Mouse (Mus musculus): ENCODE measurements at regions not wholly inside any gene's neighbourhood (a gene's known extent, or its start where the extent isn't known, plus 50 kb on each side); places are given as distances from the start of the nearest gene placed in this dataset.

GRCm38 (mm10) chr3:56590071-56590470 lies 406.6 kb upstream of the Nbea start:
- in situ Hi-C loops (cut with MboI, MseI): no loop called here

GRCm38 (mm10) chr3:56575422-56575821 lies 391.9 kb upstream of the Nbea start:
- in situ Hi-C loops (cut with MboI, MseI): no loop called here

- in situ Hi-C loops (cut with MboI, MseI): loop anchor here (25.0 kb wide), 1 partner anchor 1376 kb away; no protein-coding TSS in a partner anchor
Measured at GRCm38 (mm10) chr3:56536178-56536577, 352.7 kb upstream of the Nbea start.

GRCm38 (mm10) chr3:56504445-56504844 lies 320.9 kb upstream of the Nbea start:
- in situ Hi-C loops (cut with MboI, MseI): no loop called here

- in situ Hi-C loops (cut with MboI, MseI): no loop called here
Measured at GRCm38 (mm10) chr3:56499301-56499700, 315.8 kb upstream of the Nbea start.

- in situ Hi-C loops (cut with MboI, MseI): no loop called here
Measured at GRCm38 (mm10) chr3:56493937-56494336, 310.4 kb upstream of the Nbea start.

GRCm38 (mm10) chr3:56489154-56489553 lies 305.7 kb upstream of the Nbea start:
- in situ Hi-C loops (cut with MboI, MseI): no loop called here

GRCm38 (mm10) chr3:56485550-56486400 lies 302.3 kb upstream of the Nbea start:
- in situ Hi-C loops (cut with MboI, MseI): no loop called here

GRCm38 (mm10) chr3:56484096-56484495 lies 300.6 kb upstream of the Nbea start:
- in situ Hi-C loops (cut with MboI, MseI): no loop called here

- in situ Hi-C loops (cut with MboI, MseI): no loop called here
Measured at GRCm38 (mm10) chr3:56483370-56483769, 299.9 kb upstream of the Nbea start.

GRCm38 (mm10) chr3:56479529-56479928 lies 296.0 kb upstream of the Nbea start:
- in situ Hi-C loops (cut with MboI, MseI): no loop called here

GRCm38 (mm10) chr3:56478544-56479140 lies 295.1 kb upstream of the Nbea start:
- in situ Hi-C loops (cut with MboI, MseI): no loop called here

- in situ Hi-C loops (cut with MboI, MseI): no loop called here
Measured at GRCm38 (mm10) chr3:56475529-56476527, 292.3 kb upstream of the Nbea start.

- in situ Hi-C loops (cut with MboI, MseI): no loop called here
Measured at GRCm38 (mm10) chr3:56472651-56473050, 289.1 kb upstream of the Nbea start.

GRCm38 (mm10) chr3:56471823-56472222 lies 288.3 kb upstream of the Nbea start:
- in situ Hi-C loops (cut with MboI, MseI): no loop called here

- in situ Hi-C loops (cut with MboI, MseI): no loop called here
Measured at GRCm38 (mm10) chr3:56471185-56471584, 287.7 kb upstream of the Nbea start.

GRCm38 (mm10) chr3:56457625-56458024 lies 274.1 kb upstream of the Nbea start:
- in situ Hi-C loops (cut with MboI, MseI): no loop called here

GRCm38 (mm10) chr3:56456317-56456716 lies 272.8 kb upstream of the Nbea start:
- in situ Hi-C loops (cut with MboI, MseI): no loop called here

- in situ Hi-C loops (cut with MboI, MseI): no loop called here
Measured at GRCm38 (mm10) chr3:56438900-56439299, 255.4 kb upstream of the Nbea start.

GRCm38 (mm10) chr3:56438020-56438747 lies 254.7 kb upstream of the Nbea start:
- in situ Hi-C loops (cut with MboI, MseI): no loop called here

- in situ Hi-C loops (cut with MboI, MseI): no loop called here
Measured at GRCm38 (mm10) chr3:56437058-56437457, 253.6 kb upstream of the Nbea start.
